Mouse (Mus musculus) brain, adult 10 weeks (tissue): ENCODE results near the gene Cenpx. TPM values are rescaled to one million over a fixed set of nuclear protein-coding genes. Genes with fewer than 3 reads are reported as not detected.

ENCODE experiments used
- polyA plus RNA-seq: library from polyadenylated mRNA; stranded (reverse); fragments of 350-450 nt; fragmentation: Illumina TruSeq; extraction: RNeasy Lipid Tissue Mini Kit (QIAGEN cat#74804); gene quantifications from one replicate; pipeline ENCODE4 v1.2.3, GENCODE M21; 2015; ENCODE audit warnings: low read depth, low replicate concordance

The Cenpx gene
- 31.9 TPM for polyA plus RNA-seq

GRCm38 (mm10) chr11:120713580-120714518, at the start of gene Cenpx, which contains the start of gene Lrrc45:
Cenpx (minus strand) TSS chr11:120713738.
Lrrc45 (plus strand) TSS chr11:120713925.

GRCm38 (mm10) chr11:120762672-120763041, 49.1 kb upstream of the Cenpx start, which contains the start of gene Hmga1b:
Hmga1b (plus strand) TSS chr11:120762794.

GRCm38 (mm10) chr11:120731858-120732680, 18.5 kb upstream of the Cenpx start, which contains the start of gene Cbr2:
Cbr2 (minus strand) TSS chr11:120732114.

GRCm38 (mm10) chr11:120727169-120727527, 13.6 kb upstream of the Cenpx start, which contains the start of gene Dcxr:
Dcxr (minus strand) TSS chr11:120727281.

GRCm38 (mm10) chr11:120721124-120722066, 7.9 kb upstream of the Cenpx start, which contains the start of gene Rac3:
Rac3 (plus strand) TSS chr11:120721470.

GRCm38 (mm10) chr11:120672687-120673593, 40.6 kb downstream of the Cenpx start, which contains the start of gene Aspscr1:
Aspscr1 (plus strand) TSS chr11:120672973.

GRCm38 (mm10) chr11:120661076-120661460, 52.5 kb downstream of the Cenpx start, which contains the start of gene Notum:
Notum (minus strand) TSS chr11:120661175.

Other genes with a start within 250 kb of the Cenpx start
- gene Arl16, start 246.1 kb downstream of the Cenpx start, polyA plus RNA-seq = 53.0 TPM
- 132 TPM for gene Mrpl12, start 229.1 kb downstream of the Cenpx start, polyA plus RNA-seq
- gene Slc25a10, start 221.9 kb downstream of the Cenpx start, polyA plus RNA-seq = 16.9 TPM
- not detected for gene Gcgr, start 183.0 kb downstream of the Cenpx start, polyA plus RNA-seq
- 153 TPM for gene Mcrip1, start 164.0 kb downstream of the Cenpx start, polyA plus RNA-seq
- not detected for gene Ppp1r27, start 162.6 kb downstream of the Cenpx start, polyA plus RNA-seq
- gene P4hb, start 140.5 kb downstream of the Cenpx start, polyA plus RNA-seq = 124 TPM
- gene Arhgdia, start 132.1 kb downstream of the Cenpx start, polyA plus RNA-seq = 289 TPM
- 25.6 TPM for gene Alyref, start 115.4 kb downstream of the Cenpx start, polyA plus RNA-seq
- gene Anapc11, start 115.3 kb downstream of the Cenpx start, polyA plus RNA-seq = 98.4 TPM
- gene Npb, start 105.3 kb downstream of the Cenpx start, polyA plus RNA-seq = not detected
- gene Pcyt2, start 95.8 kb downstream of the Cenpx start, polyA plus RNA-seq = 141 TPM
- 53.0 TPM for gene Sirt7, start 88.5 kb downstream of the Cenpx start, polyA plus RNA-seq
- 55.3 TPM for gene Mafg, start 80.1 kb downstream of the Cenpx start, polyA plus RNA-seq
- 4.5 TPM for gene Pycr1, start 70.0 kb downstream of the Cenpx start, polyA plus RNA-seq
- gene Myadml2, start 65.6 kb downstream of the Cenpx start, polyA plus RNA-seq = 7.1 TPM
- 3.2 TPM for gene Notum, start 52.6 kb downstream of the Cenpx start, polyA plus RNA-seq
- gene Aspscr1, start 40.8 kb downstream of the Cenpx start, polyA plus RNA-seq = 41.6 TPM
- 51.5 TPM for gene Lrrc45, start 187 bp upstream of the Cenpx start, polyA plus RNA-seq
- 64.3 TPM for gene Rac3, start 7.7 kb upstream of the Cenpx start, polyA plus RNA-seq
- 17.3 TPM for gene Dcxr, start 13.5 kb upstream of the Cenpx start, polyA plus RNA-seq
- gene Cbr2, start 18.4 kb upstream of the Cenpx start, polyA plus RNA-seq = 1.8 TPM
- gene Hmga1b, start 49.1 kb upstream of the Cenpx start, polyA plus RNA-seq = 97.6 TPM
- gene Rfng, start 70.5 kb upstream of the Cenpx start, polyA plus RNA-seq = 64.7 TPM
- gene Gps1, start 70.5 kb upstream of the Cenpx start, polyA plus RNA-seq = 181 TPM
- gene Dus1l, start 82.7 kb upstream of the Cenpx start, polyA plus RNA-seq = 41.4 TPM
- gene Fasn, start 110.8 kb upstream of the Cenpx start, polyA plus RNA-seq = 128 TPM
- gene Ccdc57, start 219.1 kb upstream of the Cenpx start, polyA plus RNA-seq = 7.2 TPM
- 3.1 TPM for gene Slc16a3, start 234.7 kb upstream of the Cenpx start, polyA plus RNA-seq